ENCODE assay signal across 34 mouse cellular contexts in the genomic region with DNA sequence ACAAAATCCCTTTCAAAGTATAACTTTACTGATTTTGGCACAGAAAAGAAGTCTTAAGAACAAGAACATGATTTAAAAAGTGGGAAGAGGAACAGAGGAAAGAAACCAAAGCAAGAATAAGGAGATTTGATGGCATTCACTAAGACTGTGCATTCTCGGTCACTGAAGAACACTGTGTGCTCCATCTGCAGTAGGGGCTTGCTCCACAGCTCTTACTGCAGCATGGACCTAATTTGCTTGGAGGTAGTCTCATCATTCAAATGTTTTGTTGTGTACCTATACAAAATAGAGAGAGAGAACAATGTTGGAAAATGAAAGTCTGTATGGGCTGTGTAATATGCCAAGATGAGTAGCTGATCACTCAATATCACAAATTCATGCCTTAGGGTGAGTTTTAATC. TPM values are rescaled to one million over a fixed set of nuclear protein-coding genes. Genes with fewer than 3 reads are reported as not detected.
"Had no signal": no experiment of that assay in that cellular context is flagged by ENCODE, and none has a peak within 500 bp of the region (broad histone marks: within the 10 kb centered on the region; RNA-seq: fewer than 3 reads in every experiment).

No protein-coding gene starts in this region.

- H3K4me1 ChIP-seq: embryonic facial prominence, embryonic 10.5 days; embryonic facial prominence, embryonic 12.5 days; embryonic facial prominence, embryonic 13.5 days; embryonic facial prominence, embryonic 15.5 days; forebrain, embryonic 10.5 days; forebrain, embryonic 12.5 days; forebrain, embryonic 13.5 days; forebrain, embryonic 15.5 days had no signal

- H3K9ac ChIP-seq: embryonic facial prominence, embryonic 12.5 days; embryonic facial prominence, embryonic 13.5 days; embryonic facial prominence, embryonic 15.5 days; forebrain, embryonic 12.5 days; forebrain, embryonic 13.5 days; forebrain, embryonic 15.5 days; forebrain, postnatal 0 days had no signal

- H3K9me3 ChIP-seq: embryonic facial prominence, embryonic 10.5 days; embryonic facial prominence, embryonic 12.5 days; embryonic facial prominence, embryonic 13.5 days; embryonic facial prominence, embryonic 15.5 days; forebrain, embryonic 10.5 days; forebrain, embryonic 12.5 days; forebrain, embryonic 13.5 days; forebrain, embryonic 15.5 days had no signal

- DNase-seq: cerebellum, adult 2 months; cerebellum, adult 8-10 months; cerebellum, adult 9-10 months; cerebellum, adult 9-11 months; cerebellum, postnatal 10 days; cerebellum, postnatal 14 days; cerebellum, postnatal 25 days; cerebellum, postnatal 36 days; embryo, embryonic 11 days; forebrain, postnatal 0 days; gastrocnemius, adult 2 months; gastrocnemius, postnatal 10 days; gastrocnemius, postnatal 14 days; gastrocnemius, postnatal 25 days; gastrocnemius, postnatal 36 days; heart, adult 11 months; heart, adult 18-20 months had no signal

- ATAC-seq: forebrain, embryonic 13.5 days; forebrain, embryonic 14.5 days; forebrain, embryonic 15.5 days; forebrain, embryonic 16.5 days; forebrain, postnatal 0 days had no signal

- H3K4me3 ChIP-seq: embryonic facial prominence, embryonic 10.5 days; embryonic facial prominence, embryonic 12.5 days; embryonic facial prominence, embryonic 13.5 days; embryonic facial prominence, embryonic 15.5 days; erythroblast, embryonic 14.5 days; forebrain, embryonic 10.5 days; forebrain, embryonic 12.5 days; forebrain, embryonic 13.5 days; forebrain, embryonic 15.5 days; gastrocnemius, adult 2 months had no signal

- H3K27me3 ChIP-seq: embryonic facial prominence, embryonic 12.5 days; embryonic facial prominence, embryonic 13.5 days; embryonic facial prominence, embryonic 15.5 days; forebrain, embryonic 12.5 days; forebrain, embryonic 13.5 days; forebrain, embryonic 15.5 days had no signal

- H3K4me2 ChIP-seq: embryonic facial prominence, embryonic 12.5 days; embryonic facial prominence, embryonic 13.5 days; embryonic facial prominence, embryonic 15.5 days; forebrain, embryonic 12.5 days; forebrain, embryonic 13.5 days; forebrain, embryonic 15.5 days had no signal

- H3K27ac ChIP-seq: embryonic facial prominence, embryonic 10.5 days; embryonic facial prominence, embryonic 12.5 days; embryonic facial prominence, embryonic 13.5 days; embryonic facial prominence, embryonic 15.5 days; forebrain, embryonic 10.5 days; forebrain, embryonic 12.5 days; forebrain, embryonic 13.5 days; forebrain, embryonic 15.5 days; gastrocnemius, adult 2 months had no signal

RNA-seq across cellular contexts. Expression of a gene that starts 19.3 kb away (rescaled TPM):
- polyA plus RNA-seq: cerebellum, adult 2 months; embryonic facial prominence, embryonic 10.5 days; embryonic facial prominence, embryonic 14.5 days; embryonic facial prominence, embryonic 15.5 days; erythroblast, embryonic 14.5 days; forebrain, embryonic 11.5 days; forebrain, embryonic 12.5 days; forebrain, embryonic 13.5 days; forebrain, embryonic 14.5 days; forebrain, embryonic 15.5 days; forebrain, embryonic 16.5 days had no signal

RNA-seq across cellular contexts. Expression of a gene that starts 53.0 kb away (rescaled TPM):
- polyA plus RNA-seq: cerebellum, adult 2 months; cortical plate, adult 2 months; embryonic facial prominence, embryonic 10.5 days; embryonic facial prominence, embryonic 11.5 days; embryonic facial prominence, embryonic 12.5 days; embryonic facial prominence, embryonic 13.5 days; erythroblast, embryonic 14.5 days; forebrain, embryonic 10.5 days; forebrain, embryonic 11.5 days; forebrain, embryonic 12.5 days; forebrain, embryonic 13.5 days; forebrain, embryonic 14.5 days; forebrain, embryonic 15.5 days; forebrain, embryonic 16.5 days; forebrain, postnatal 0 days; frontal cortex, adult 2 months; gonadal fat pad, adult 2 months had no signal
